Mouse (Mus musculus) heart, embryonic 11.5 days (tissue): ENCODE data around the gene BC030867. TPM values are rescaled to one million over a fixed set of nuclear protein-coding genes. Genes with fewer than 3 reads are reported as not detected.

Source experiments
- ATAC-seq: fragments of 200-750 bp; cut with Nextera tagmentation; replicated peaks from 2 replicates; pipeline ENCODE4 v1.8.0; 2017; ENCODE audit warnings: moderate library complexity; ENCODE audit not compliant: insufficient number of reproducible peaks, low FRiP score, low TSS enrichment
- H3K27ac ChIP-seq: fragments of 300-500 bp; sonication (generic); 2 replicates; pipeline ENCODE4 v1.5.1; 2014; ENCODE audit warnings: mild to moderate bottlenecking, low read depth, low read length
- H3K27me3 ChIP-seq: fragments of 300-500 bp; sonication (generic); 2 replicates; pipeline ENCODE4 v1.6.1; 2014; ENCODE audit warnings: mild to moderate bottlenecking, low read length, mixed read lengths; ENCODE audit not compliant: control insufficient read depth, insufficient read depth
- H3K36me3 ChIP-seq: fragments of 300-500 bp; sonication (generic); 2 replicates; pipeline ENCODE4 v1.6.1; 2014; ENCODE audit warnings: mild to moderate bottlenecking, low read length, moderate library complexity, mixed read lengths; ENCODE audit not compliant: control insufficient read depth, insufficient read depth
- H3K4me1 ChIP-seq: fragments of 300-500 bp; sonication (generic); 2 replicates; pipeline ENCODE4 v1.6.1; 2014; ENCODE audit warnings: low read length; ENCODE audit not compliant: control insufficient read depth, insufficient read depth
- H3K4me2 ChIP-seq: fragments of 300-500 bp; sonication (generic); 2 replicates; pipeline ENCODE4 v1.6.1; 2014; ENCODE audit warnings: mild to moderate bottlenecking, moderate library complexity
- H3K4me3 ChIP-seq: fragments of 300-500 bp; sonication (generic); 2 replicates; pipeline ENCODE4 v1.5.1; 2014; ENCODE audit warnings: low read depth, low read length
- H3K9ac ChIP-seq: fragments of 300-500 bp; sonication (generic); 2 replicates; pipeline ENCODE4 v1.6.1; 2014; ENCODE audit warnings: mild to moderate bottlenecking, low read depth, low read length, moderate library complexity
- H3K9me3 ChIP-seq: fragments of 300-500 bp; sonication (generic); replicated peaks from 2 replicates; pipeline ENCODE4 v1.6.1; 2016; ENCODE audit warnings: low read length; ENCODE audit not compliant: control insufficient read depth
- WGBS: fragments of 180-500 bp; shearing (Covaris S2); extraction: QIAGEN DNeasy Blood & Tissue Kit; methylation state at CpG from one replicate; pipeline ENCODE4 v1.1.7; 2014; ENCODE audit not compliant: insufficient replicate concordance; 5-methylcytosine and 5-hydroxymethylcytosine counted together
- polyA plus RNA-seq: library from polyadenylated mRNA; unstranded; fragments of >200 nt; fragmentation: Nextera tagmentation; extraction: Ambion mirVana; gene quantifications from 2 replicates; pipeline ENCODE4 v1.2.1, GENCODE M21; 2014

The BC030867 gene
- polyA plus RNA-seq, 1 experiment from 2014 or later, result 13.2 TPM

- no peak overlapping the region for H3K4me2 ChIP-seq
- no peak overlapping the region for H3K27ac ChIP-seq
- ATAC-seq, result no peak
- H3K4me3 ChIP-seq, result no peak overlapping the region
- H3K4me1 ChIP-seq, result peaks cover 18% of the 10 kb centered on the region
- WGBS, result 77% methylated on average over 9 of the region's 9 CpGs
- peaks cover 32% of the 10 kb centered on the region for H3K36me3 ChIP-seq
- H3K9ac ChIP-seq, result no peak overlapping the region
- no peaks in the 10 kb centered on the region for H3K27me3 ChIP-seq
- H3K9me3 ChIP-seq, result no peaks in the 10 kb centered on the region
Measured at GRCm38 (mm10) chr11:102308104-102308503, 59.4 kb downstream of the BC030867 start.

- peak; percentile 89 for ATAC-seq
- H3K36me3 ChIP-seq, result peaks cover 38% of the 10 kb centered on the region
- H3K4me1 ChIP-seq, result peaks cover 18% of the 10 kb centered on the region
- H3K27ac ChIP-seq, result peak overlapping the region; percentile 36; the same call in 1 of the 2 replicates
- H3K9ac ChIP-seq, result peak overlapping the region; percentile 58
- under 1% methylated on average over 27 of the region's 27 CpGs for WGBS
- no peaks in the 10 kb centered on the region for H3K27me3 ChIP-seq
- peak overlapping the region; percentile 75 for H3K4me2 ChIP-seq
- peak overlapping the region; percentile 40 for H3K4me3 ChIP-seq
- H3K9me3 ChIP-seq, result no peaks in the 10 kb centered on the region
Measured at GRCm38 (mm10) chr11:102308979-102309378, 60.3 kb downstream of the BC030867 start.

GRCm38 (mm10) chr11:102309821-102310617 is 61.3 kb downstream of the BC030867 start:
- peak overlapping the region; percentile 40 for H3K4me3 ChIP-seq
- ATAC-seq, result no peak
- H3K4me1 ChIP-seq, result peaks cover 18% of the 10 kb centered on the region
- no peaks in the 10 kb centered on the region for H3K27me3 ChIP-seq
- H3K4me2 ChIP-seq, result peak overlapping the region; percentile 75
- H3K27ac ChIP-seq, result no peak overlapping the region
- H3K9ac ChIP-seq, result peak overlapping the region; percentile 58
- peaks cover 44% of the 10 kb centered on the region for H3K36me3 ChIP-seq
- 85% methylated on average over 22 of the region's 22 CpGs for WGBS
- no peaks in the 10 kb centered on the region for H3K9me3 ChIP-seq

GRCm38 (mm10) chr11:102310768-102311695 is 62.4 kb downstream of the BC030867 start:
- Histone ChIP-seq H3K4me2 (peak overlapping the region; percentile 25), H3K27me3 (no peaks in the 10 kb centered on the region), H3K4me3 (peak overlapping the region; percentile 6; the same call in 1 of the 2 replicates), H3K9me3 (no peaks in the 10 kb centered on the region), H3K36me3 (peaks cover 44% of the 10 kb centered on the region), H3K9ac (peak overlapping the region; percentile 29; the same call in 1 of the 2 replicates), H3K4me1 (peaks cover 27% of the 10 kb centered on the region), H3K27ac (no peak overlapping the region)
- WGBS, result 41% methylated on average over 38 of the region's 38 CpGs
- ATAC-seq, result no peak

GRCm38 (mm10) chr11:102311966-102312365 is 63.3 kb downstream of the BC030867 start:
- H3K36me3 ChIP-seq, result peaks cover 36% of the 10 kb centered on the region

GRCm38 (mm10) chr11:102312586-102312985 is 63.9 kb downstream of the BC030867 start:
- H3K4me3 ChIP-seq, result no peak overlapping the region
- no peak overlapping the region for H3K27ac ChIP-seq
- peaks cover 30% of the 10 kb centered on the region for H3K36me3 ChIP-seq
- peaks cover 30% of the 10 kb centered on the region for H3K4me1 ChIP-seq
- H3K27me3 ChIP-seq, result no peaks in the 10 kb centered on the region
- H3K9ac ChIP-seq, result no peak overlapping the region
- WGBS, result 84% methylated on average over 6 of the region's 6 CpGs
- H3K9me3 ChIP-seq, result no peaks in the 10 kb centered on the region
- no peak overlapping the region for H3K4me2 ChIP-seq
- ATAC-seq, result no peak

More at GRCm38 (mm10) chr11:102311966-102312365, 63.3 kb downstream of the BC030867 start:
- Histone ChIP-seq H3K4me3 (no peak overlapping the region; the same call in 1 of the 2 replicates), H3K4me1 (peaks cover 30% of the 10 kb centered on the region), H3K9me3 (no peaks in the 10 kb centered on the region), H3K27me3 (no peaks in the 10 kb centered on the region), H3K9ac (0 out of 2 replicates have a peak overlapping the region, but pooled peaks have one; percentile 10), H3K27ac (no peak overlapping the region), H3K4me2 (no peak overlapping the region)
- 86% methylated on average over 4 of the region's 4 CpGs for WGBS
- no peak for ATAC-seq

DNA sequence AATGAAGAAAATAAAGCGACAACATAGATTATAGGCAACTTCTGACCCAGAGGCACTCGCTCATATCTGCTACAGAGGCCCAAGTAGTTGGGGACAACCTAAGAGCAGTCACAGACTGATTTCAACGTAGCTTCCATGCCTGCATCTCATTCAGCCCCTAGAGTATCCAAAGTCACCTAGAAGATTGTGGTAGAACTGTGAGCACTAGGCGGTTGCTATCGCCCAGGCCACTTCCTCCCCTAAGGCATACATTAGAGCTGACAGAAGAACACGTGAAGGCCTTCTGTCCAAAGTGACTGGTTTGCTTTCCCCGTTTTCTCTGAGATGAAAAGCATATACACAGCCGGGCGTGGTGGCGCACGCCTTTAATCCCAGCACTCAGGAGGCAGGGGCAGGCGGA is 65.6 kb downstream of the BC030867 start:
- no peaks in the 10 kb centered on the region for H3K9me3 ChIP-seq
- 87% methylated on average over 12 of the region's 12 CpGs for WGBS
- H3K4me3 ChIP-seq, result no peak overlapping the region
- no peak overlapping the region for H3K9ac ChIP-seq
- no peak for ATAC-seq
- peaks cover 25% of the 10 kb centered on the region for H3K36me3 ChIP-seq
- no peak overlapping the region for H3K27ac ChIP-seq
- H3K27me3 ChIP-seq, result no peaks in the 10 kb centered on the region
- H3K4me2 ChIP-seq, result no peak overlapping the region
- H3K4me1 ChIP-seq, result peaks cover 25% of the 10 kb centered on the region
